29 mouse cellular contexts compared by ENCODE assay signal in genomic region chr16:9135377-9135776, GRCm38 (mm10).
DNase-seq lines count a peak whose midpoint lies in the region; ATAC-seq and TF ChIP-seq lines count a peak whose summit lies in the region.
"Had no signal": no experiment of that assay in that cellular context is flagged by ENCODE, and none has a peak within 500 bp of the region (broad histone marks: within the 10 kb centered on the region; RNA-seq: fewer than 3 reads in every experiment).

No protein-coding gene starts in this region.

- H3K36me3 ChIP-seq in kidney, adult 2 months (ENCODE audit: control insufficient read depth, insufficient read depth, low read length): no peaks in the 10 kb centered on the region
- H3K36me3 ChIP-seq in E14TG2a.4 (ENCODE audit: insufficient read depth, low read length): peaks cover 28% of the 10 kb centered on the region
- H3K36me3 ChIP-seq: embryonic facial prominence, embryonic 15.5 days; forebrain, embryonic 12.5 days; G1E; heart, embryonic 12.5 days; midbrain, embryonic 10.5 days; midbrain, embryonic 15.5 days had no signal

- H3K27me3 ChIP-seq in kidney, adult 2 months (replicated peaks; ENCODE audit: control insufficient read depth, insufficient read depth, low read length): no peaks in the 10 kb centered on the region
- no peaks in the 10 kb centered on the region for H3K27me3 ChIP-seq in E14TG2a.4 (ENCODE audit: insufficient read depth, low read length)
- H3K27me3 ChIP-seq: embryonic facial prominence, embryonic 15.5 days; forebrain, embryonic 12.5 days; heart, embryonic 12.5 days; midbrain, embryonic 15.5 days had no signal

- H3K4me3 ChIP-seq in kidney, adult 2 months (ENCODE audit: insufficient read depth, low read depth, low read length): no peak overlapping the region
- peak overlapping the region; percentile 75 for H3K4me3 ChIP-seq in E14TG2a.4 (replicated peaks; ENCODE audit: low read length)
- no peak overlapping the region for H3K4me3 ChIP-seq in lung, adult 2 months (replicated peaks; ENCODE audit: extremely low read depth, low read depth, low read length)
- H3K4me3 ChIP-seq: embryonic facial prominence, embryonic 15.5 days; forebrain, embryonic 12.5 days; heart, embryonic 12.5 days; midbrain, embryonic 10.5 days; midbrain, embryonic 15.5 days had no signal

- no peaks in the 10 kb centered on the region for H3K9me3 ChIP-seq in E14TG2a.4 (ENCODE audit: low read length)
- H3K9me3 ChIP-seq: embryonic facial prominence, embryonic 15.5 days; forebrain, embryonic 12.5 days; G1E; heart, embryonic 12.5 days; midbrain, embryonic 10.5 days; midbrain, embryonic 15.5 days had no signal

- TF ChIP-seq POLR2A in kidney, adult 2 months (IDR thresholded peaks at IDR 0.05; ENCODE audit: low read depth, low read length): no peak
- no peak for TF ChIP-seq POLR2A in lung, adult 2 months (IDR thresholded peaks at IDR 0.05; ENCODE audit: borderline replicate concordance, extremely low read depth, low read depth, low read length)

- H3K27ac ChIP-seq in kidney, adult 2 months (ENCODE audit: insufficient read depth, low read depth, low read length): no peak overlapping the region
- H3K27ac ChIP-seq: embryonic facial prominence, embryonic 15.5 days; forebrain, embryonic 12.5 days; hindbrain, embryonic 14.5 days; liver, embryonic 14.5 days; midbrain, embryonic 10.5 days; midbrain, embryonic 15.5 days; stomach, postnatal 0 days had no signal

- ATAC-seq in monocyte, adult 5-6 weeks (replicated peaks; ENCODE audit: insufficient number of reproducible peaks, low FRiP score, low TSS enrichment, poor library complexity, severe bottlenecking): no peak
- ATAC-seq: CD4-positive, CD25-positive, alpha-beta regulatory T cell, adult 4 months; intestine, postnatal 0 days; midbrain, embryonic 15.5 days had no signal

- WGBS in kidney, adult 2 months: 61% methylated on average over 8 of the region's 8 CpGs
- 65% methylated on average over 8 of the region's 8 CpGs for WGBS in lung, adult 2 months

- no peaks in the 10 kb centered on the region for H3K4me1 ChIP-seq in kidney, adult 2 months (ENCODE audit: control insufficient read depth, insufficient read depth, low read length)
- H3K4me1 ChIP-seq in E14TG2a.4 (replicated peaks; ENCODE audit: low read depth, low read length): peaks cover 82% of the 10 kb centered on the region
- no peaks in the 10 kb centered on the region for H3K4me1 ChIP-seq in lung, adult 2 months (ENCODE audit: control insufficient read depth, insufficient read depth, low read length)
- H3K4me1 ChIP-seq: embryonic facial prominence, embryonic 15.5 days; forebrain, embryonic 12.5 days; midbrain, embryonic 15.5 days had no signal

- no peak for TF ChIP-seq CTCF in kidney, adult 2 months (conservative IDR thresholded peaks at IDR 0.05; ENCODE audit: insufficient read depth, insufficient read length, low read depth, low read length)
- no peak for TF ChIP-seq CTCF in E14TG2a.4 (conservative IDR thresholded peaks at IDR 0.05; ENCODE audit: low read length)
- TF ChIP-seq CTCF in lung, adult 2 months (IDR thresholded peaks at IDR 0.05; ENCODE audit: insufficient read depth, low read length): no peak

- DNase-seq in kidney, adult 2 months: peak; percentile 29
- no peak for DNase-seq in kidney, postnatal 4 days
- peak; percentile 86 to 93 for DNase-seq in adrenal gland, adult (ENCODE audit: inconsistent age in 2 of 2, low spot score in 1 of 2)
- peak; percentile 46 for DNase-seq in adrenal gland, postnatal 25 days
- DNase-seq in lung, postnatal 14 days: no peak
- DNase-seq in lung, adult 2 months: no peak
- DNase-seq: cerebellum, adult 11 months; cerebellum, adult 9-11 months; gastrocnemius, postnatal 25 days; heart, adult 18-20 months; heart, postnatal 4 days; liver; lung, embryonic 14.5 days; right cerebral cortex, postnatal 4 days; thymus, adult 18-20 months; thymus, postnatal 25 days had no signal

Comparison
In these comparisons a context has a peak if more than half of its experiments do, and no peak if none do; other contexts are left out.
1. DNase-seq: peak in kidney, adult 2 months (single experiment), adrenal gland, adult (2 of 2) and adrenal gland, postnatal 25 days (single experiment); none in kidney, postnatal 4 days (0 of 2), lung, postnatal 14 days (single experiment) and lung, adult 2 months (single experiment).